Mouse (Mus musculus) cerebellum, adult (tissue): Measurements from ENCODE around the gene Gal3st2c.
"Not testable (repeated sequence)": the region's sequence is repeated elsewhere in the genome, so short reads cannot be mapped to it uniquely, and the experiment has no call there.

Source experiments
- ATAC-seq: cut with Nextera tagmentation; 2 replicates; pipeline ENCODE4 v1.9.2; 2017; ENCODE audit warnings: mild to moderate bottlenecking, moderate library complexity, mixed read lengths; ENCODE audit not compliant: insufficient number of reproducible peaks, low FRiP score, low TSS enrichment

Gene Gal3st2c

GRCm38 (mm10) chr1:93990209-93990608 lies at the start of gene Gal3st2c:
Gene Gal3st2c (plus strand): TSS chr1:93990509.
- not testable (repeated sequence) for ATAC-seq

DNA sequence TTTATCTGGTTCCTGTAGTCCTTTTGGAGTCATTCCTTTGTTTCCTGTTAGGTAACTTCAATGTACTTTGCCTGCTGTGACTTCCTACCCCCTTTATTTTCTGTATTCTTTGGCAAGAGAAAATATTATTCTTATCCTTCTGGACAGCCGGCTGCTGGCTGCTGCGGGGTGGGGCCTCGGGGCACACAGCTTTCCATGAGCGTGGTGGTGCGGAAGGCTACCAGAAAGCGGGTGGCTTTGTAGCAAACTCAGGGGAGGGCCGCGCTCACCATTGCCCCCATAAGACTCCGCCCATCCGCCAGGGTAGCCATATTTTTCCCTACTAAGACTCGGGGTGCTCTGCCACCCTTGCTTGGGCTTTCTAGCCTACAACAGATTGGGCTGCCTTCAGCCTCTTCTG lies 41.2 kb upstream of the Gal3st2c start:
- not testable (repeated sequence) for ATAC-seq

DNA sequence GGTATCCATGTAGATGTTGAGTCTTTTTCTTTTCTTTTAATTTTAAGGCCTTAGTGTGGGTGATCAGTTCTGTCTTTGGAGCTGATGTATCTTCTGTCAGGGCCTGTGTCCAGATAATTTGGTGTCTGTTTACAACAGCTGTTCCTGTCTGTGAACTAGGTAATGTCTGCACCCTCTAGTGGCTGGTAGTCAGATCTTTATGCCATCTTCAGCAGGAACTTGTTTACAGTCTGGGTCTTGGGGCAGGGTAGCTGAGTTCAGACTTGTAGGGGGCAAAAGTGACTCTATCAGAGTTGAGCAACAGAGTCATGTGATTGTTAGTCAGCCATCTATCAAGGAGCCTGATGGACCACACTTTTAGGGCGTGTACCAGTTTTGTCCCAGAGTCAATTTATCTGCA lies 23.8 kb upstream of the Gal3st2c start:
- ATAC-seq, result not testable (repeated sequence)

- ATAC-seq, result not testable (repeated sequence)
Observed at GRCm38 (mm10) chr1:93970380-93970779, 19.9 kb upstream of the Gal3st2c start.

DNA sequence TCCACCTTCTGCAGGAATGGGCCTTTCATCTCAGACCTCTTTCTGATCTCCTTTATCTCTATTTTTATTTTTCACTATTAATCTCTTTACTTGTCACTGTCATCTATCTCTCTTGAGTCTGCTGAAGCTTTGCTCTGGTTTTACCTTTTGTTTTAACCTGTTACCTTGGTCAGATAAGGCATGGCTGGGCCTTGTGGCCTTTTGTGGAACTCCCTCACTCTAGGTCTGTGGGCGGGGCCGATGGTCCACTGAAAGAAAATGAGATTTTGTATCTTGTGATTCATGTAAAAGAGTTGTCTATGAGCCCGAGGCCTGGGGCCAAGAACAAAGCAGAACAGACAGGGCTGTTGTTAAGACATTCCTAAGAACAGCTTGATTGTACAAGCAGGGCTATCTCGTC lies 19.5 kb upstream of the Gal3st2c start:
- ATAC-seq, result not testable (repeated sequence)

- ATAC-seq, result not testable (repeated sequence)
Observed at GRCm38 (mm10) chr1:93975764-93976163, 14.5 kb upstream of the Gal3st2c start.

DNA sequence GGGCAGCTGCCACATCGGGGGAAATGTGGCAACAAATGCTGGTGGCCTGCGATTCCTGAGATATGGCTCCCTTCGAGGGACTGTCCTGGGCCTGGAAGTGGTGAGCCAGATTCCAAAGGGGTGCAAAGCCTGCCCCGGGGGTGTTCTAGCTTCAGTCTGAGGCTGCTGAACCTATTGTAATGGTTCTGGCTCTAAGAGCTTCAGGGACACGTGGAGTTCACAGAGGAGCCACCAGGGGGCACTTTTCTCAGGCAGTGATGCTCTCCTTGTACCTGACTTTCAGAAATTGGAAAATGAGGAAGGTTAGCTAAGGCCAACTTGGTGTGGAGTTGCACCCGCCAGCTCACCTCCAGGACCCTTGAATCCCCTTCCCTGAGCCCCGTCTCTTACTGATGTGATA lies 12.0 kb upstream of the Gal3st2c start:
- peak; percentile 62; the same call in 1 of the 2 replicates for ATAC-seq

- peak; percentile 77 for ATAC-seq
Observed at GRCm38 (mm10) chr1:93980932-93981331, 9.4 kb upstream of the Gal3st2c start.

GRCm38 (mm10) chr1:93986167-93986566 lies 4.1 kb upstream of the Gal3st2c start:
- ATAC-seq, result no peak

- no peak for ATAC-seq
Observed at GRCm38 (mm10) chr1:93988786-93989185, 1.5 kb upstream of the Gal3st2c start.

DNA sequence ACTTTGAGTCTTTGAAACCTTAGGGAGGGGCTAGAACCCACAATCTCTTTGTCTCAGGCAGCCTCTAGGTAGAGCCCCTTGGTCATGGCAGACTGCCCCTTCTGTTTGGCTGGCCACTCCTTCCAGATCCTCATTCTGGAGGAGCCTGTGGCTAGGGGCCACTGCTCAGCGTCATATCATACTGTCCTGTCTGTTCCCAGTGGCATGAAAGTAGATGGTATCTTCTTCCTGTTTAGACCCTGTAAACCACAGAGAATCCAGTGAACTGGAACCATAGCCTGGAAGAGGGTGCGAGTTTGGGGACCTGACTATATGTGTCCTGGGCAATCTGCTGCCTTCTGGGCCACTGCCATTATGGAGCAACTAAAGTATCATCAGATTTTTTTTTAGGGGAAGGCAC lies 759 bp downstream of the Gal3st2c start:
- ATAC-seq, result not testable (repeated sequence)

DNA sequence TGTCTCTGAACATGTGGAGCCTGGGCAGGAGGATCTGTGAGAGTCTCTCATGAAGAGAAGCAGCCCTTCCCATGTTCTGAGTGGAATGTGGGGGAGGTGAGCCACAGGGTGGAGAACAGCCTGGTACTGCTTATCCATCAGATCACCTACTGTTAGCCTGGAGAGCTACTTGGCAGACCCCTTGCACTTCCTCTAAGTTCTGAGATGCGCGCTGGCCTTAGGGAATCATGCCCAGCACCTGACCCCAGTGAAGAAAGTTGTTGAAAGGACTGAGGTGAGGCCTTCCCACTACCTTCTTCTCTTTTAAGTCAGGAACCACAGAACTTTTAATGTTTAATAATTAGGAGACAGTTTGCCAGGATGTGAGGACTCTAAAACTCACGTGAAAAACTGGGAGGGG lies 1.2 kb downstream of the Gal3st2c start:
- not testable (repeated sequence) for ATAC-seq

DNA sequence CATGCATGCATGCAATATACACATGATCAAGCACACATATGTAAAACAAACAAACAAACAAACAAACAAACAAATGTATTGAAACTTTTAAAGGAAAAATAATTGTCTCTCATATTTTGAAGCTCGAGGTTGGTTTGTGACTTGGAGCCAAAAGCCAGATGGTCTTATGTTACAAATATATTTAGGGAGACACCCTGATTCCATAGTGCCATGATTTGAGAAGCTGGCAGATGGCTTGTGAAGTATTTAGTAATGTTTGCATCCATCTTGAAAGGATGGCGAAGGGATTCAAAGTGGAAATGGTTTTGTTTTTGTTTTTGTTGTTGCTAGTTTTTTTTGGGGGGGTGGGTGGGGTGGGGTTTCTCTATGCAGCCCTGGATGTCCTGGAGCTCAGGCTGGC lies 10.7 kb downstream of the Gal3st2c start:
- ATAC-seq, result no peak

GRCm38 (mm10) chr1:94005954-94006506 lies 15.7 kb downstream of the Gal3st2c start:
- not testable (repeated sequence) for ATAC-seq

GRCm38 (mm10) chr1:94008826-94009225 lies 18.5 kb downstream of the Gal3st2c start:
- ATAC-seq, result not testable (repeated sequence)

DNA sequence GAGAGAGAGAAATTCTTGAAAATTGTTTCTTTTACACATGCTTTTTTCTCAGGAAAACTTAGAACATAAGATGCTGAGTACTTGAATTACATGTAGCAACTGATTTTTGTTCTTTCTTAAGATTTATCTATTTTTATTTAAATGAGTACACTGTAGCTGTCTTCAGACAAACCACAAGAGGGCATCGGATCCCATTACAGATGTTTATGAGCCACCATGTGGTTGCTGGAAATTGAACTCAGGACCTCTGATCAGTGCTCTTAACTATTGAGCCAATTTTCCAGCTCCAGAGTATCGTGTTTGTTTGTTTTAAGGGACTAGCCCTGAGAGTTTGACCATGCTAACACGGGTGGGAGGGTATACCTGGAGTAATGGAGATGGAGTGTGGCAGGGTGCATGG lies 21.3 kb downstream of the Gal3st2c start:
- no peak for ATAC-seq

DNA sequence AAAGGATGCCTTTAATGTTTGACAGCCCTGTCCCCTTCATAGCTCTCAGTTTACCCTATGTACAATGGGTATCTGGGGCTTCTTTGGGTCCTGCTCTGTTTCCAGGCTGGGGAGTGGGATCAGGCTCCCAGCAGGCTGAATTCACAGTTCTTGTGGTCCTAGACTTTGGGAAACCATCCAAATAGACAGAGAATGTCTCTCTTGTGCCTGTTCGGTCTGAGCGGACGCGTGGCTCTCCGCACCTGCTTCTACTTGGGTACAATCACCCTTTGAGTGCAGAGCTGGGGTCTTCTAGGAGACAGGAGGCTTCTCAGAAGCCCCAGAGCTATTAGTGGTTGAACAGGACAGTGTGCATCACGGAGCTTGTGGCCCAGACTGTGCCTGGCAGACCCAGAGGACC lies 29.8 kb downstream of the Gal3st2c start, which contains the start of gene Neu4:
Gene Neu4 (plus strand): TSS at position 301 of the 400 bp plus-strand sequence.
- ATAC-seq, result no peak

GRCm38 (mm10) chr1:94027506-94028108 lies 37.3 kb downstream of the Gal3st2c start:
- ATAC-seq, result 0 out of 2 replicates have a peak, but pooled peaks have one; percentile 45

DNA sequence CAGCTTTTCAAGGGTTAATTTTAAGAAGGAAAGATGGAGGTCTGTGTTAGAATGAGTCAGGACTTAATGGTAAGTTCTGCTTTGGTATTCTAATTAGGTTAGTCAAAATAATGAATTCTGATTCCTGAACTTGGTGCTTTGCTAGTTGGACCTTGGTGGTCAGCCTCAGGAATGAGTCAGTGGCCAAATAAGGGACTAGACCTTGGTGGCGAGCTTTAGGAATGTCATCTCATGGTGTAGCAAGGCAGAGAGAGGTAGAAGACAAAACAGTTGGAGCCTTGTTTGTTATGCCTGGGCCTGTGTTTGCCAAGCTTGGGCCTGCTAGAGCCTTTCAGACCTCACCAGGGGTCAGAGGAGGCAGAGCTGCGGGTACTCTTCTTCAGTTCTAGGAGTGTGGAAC lies 38.4 kb downstream of the Gal3st2c start:
- no peak for ATAC-seq

DNA sequence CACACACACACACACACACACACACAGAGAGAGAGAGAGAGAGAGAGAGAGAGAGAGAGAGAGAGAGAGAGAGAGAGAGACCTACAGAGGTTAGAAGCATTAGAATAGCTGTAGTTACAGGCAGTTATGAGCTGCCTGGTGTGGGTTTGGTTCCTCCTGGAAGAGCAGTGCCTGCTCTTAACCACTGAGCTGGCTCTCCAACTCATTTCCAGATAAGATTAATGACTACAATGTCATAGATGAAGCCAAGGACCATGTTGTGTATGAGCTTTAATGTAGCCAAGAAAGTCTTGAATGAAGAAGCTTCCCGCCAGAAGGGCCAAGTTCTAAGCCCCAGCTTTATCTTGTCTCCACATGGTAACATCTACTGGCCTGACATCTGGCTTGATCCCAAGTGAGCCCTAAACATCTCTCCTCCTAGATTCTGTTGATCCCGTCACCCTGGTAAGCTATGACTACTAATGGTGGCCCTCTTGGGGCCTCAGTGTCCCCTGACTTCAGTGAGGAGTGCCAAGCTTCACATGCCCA lies 42.8 kb downstream of the Gal3st2c start:
- ATAC-seq, result no peak

DNA sequence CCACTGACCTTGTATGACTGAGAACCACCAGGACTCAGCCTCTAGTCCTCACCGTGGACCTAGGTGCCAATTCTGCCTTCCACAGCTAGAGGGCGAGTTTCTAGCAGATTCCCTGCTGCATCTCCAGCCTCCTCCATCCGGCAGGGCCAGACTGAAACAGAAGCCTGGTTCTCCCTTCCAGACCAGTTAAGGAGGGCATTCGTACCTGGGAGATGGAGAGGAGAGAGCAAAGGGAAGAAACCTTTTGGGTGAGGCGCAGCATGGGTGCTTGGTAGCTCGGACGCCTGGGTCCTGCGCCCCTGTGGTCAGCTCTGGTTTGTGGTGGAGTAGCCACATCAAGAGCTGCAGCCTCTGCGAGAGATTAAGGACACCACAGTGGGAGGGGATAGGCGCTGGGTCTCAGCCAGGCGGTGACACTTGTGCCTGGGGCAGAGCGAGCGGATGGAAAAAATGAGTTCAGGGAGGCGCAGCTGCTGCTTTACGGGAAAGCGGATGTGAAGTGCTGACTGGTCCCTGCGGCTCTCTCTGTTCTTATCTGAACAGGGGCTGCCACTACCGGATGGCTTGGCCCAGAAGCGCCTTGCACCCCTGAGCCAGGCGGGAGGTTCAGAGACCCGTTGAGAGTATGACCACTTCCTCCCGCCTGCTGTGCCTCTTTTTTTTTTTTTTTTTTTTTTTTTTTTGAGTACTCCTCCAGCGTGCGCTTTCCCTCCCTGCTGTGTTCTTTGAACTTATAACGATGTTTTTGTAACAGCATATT lies 44.9 kb downstream of the Gal3st2c start:
- ATAC-seq, result peak; percentile 96
